Mouse (Mus musculus) urinary bladder, postnatal 36 days (tissue): ENCODE data around the gene Tmem14c.
"Not testable (repeated sequence)": the region's sequence is repeated elsewhere in the genome, so short reads cannot be mapped to it uniquely, and the experiment has no call there.

Source experiments
- DNase-seq, 2 experiments: peaks; one replicate each; pipeline ENCODE4 v3.0.0; 2022; ENCODE audit warnings: low spot score in 2 of 2, mixed read lengths in 1 of 2

Gene Tmem14c

DNA sequence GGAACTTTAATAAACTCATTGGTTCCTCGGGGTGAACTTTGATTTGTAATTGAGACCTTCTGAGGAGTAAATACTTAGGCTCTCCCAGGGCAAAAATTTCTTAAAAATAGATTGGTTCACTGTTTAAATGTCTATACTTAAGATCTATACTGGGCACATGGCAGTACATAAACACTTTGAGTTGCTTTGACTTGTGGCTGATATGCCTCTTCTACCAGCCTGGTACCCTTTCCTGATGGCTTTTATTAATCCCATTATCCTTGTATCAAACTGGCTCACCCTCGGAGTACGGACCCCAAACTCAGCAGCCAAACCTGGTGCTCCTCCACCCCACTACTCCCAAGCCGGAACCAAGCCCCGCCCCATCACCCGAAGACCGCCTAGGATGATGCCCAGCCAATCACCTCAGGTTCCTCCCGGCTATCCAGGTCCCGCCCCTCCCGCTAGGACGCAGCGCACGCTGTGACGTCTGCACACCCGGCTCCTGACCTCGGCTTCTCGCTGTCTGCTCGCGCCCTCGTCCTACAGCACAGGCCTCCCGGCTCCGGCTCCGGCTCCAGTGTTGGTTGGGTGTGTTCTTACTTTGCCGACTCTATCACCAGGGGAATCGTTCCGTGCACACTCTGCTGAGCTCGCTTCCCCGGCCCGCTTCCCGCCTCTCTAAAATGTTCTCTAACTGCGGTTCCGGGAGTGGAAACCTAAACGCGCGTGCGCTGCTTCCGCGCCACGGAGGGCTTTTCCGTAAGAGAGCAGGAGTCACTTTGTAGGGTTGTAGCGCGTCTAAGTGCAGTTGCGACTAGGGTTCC, at the start of gene Tmem14c:
Tmem14c (plus strand) TSS at position 464 of the 806 bp plus-strand sequence.
- DNase-seq, result peak; percentile 91 to 95

- DNase-seq, result no peak
Measured at GRCm38 (mm10) chr13:40967609-40968008, 48.5 kb upstream of the Tmem14c start.

DNA sequence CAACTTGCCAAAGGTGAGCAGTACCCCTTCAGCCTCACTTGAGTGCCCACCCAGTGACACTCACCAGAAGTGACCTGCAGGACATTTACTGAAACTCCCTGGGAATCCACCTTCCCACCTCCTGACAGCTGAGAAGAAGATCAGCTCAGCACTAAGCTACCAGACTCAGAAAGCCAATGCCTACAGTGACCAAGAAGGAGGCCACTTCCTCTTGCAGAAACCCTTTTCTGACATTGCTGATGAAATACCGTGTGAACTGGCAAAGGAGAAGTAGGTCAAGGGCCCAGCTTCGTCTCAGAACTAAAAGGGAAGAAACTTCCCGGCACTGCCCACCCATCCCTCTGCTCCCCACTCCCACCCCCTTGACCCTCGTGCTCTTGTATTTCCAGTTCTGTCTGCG, 47.5 kb upstream of the Tmem14c start:
- no peak for DNase-seq

GRCm38 (mm10) chr13:40969761-40970390, 46.2 kb upstream of the Tmem14c start:
- no peak for DNase-seq

DNA sequence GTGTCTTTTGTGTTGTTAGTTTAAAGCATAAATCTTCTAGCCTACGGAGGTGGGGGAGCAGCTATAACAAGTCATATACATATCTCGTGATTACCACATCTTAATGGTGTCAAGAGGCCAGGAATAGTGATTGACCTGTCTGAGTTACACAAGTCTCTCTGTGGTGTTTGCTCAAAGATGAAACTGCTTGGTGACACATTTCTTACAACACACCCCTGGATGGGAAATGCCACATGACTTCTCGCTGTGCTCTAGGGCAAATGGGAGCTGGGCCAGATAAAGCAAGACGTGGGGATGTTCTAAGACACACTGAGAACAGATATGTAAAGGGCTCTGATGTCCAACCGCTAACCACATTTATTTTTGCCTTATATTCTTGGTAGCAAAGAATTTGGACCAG, 44.8 kb upstream of the Tmem14c start:
- no peak for DNase-seq

DNA sequence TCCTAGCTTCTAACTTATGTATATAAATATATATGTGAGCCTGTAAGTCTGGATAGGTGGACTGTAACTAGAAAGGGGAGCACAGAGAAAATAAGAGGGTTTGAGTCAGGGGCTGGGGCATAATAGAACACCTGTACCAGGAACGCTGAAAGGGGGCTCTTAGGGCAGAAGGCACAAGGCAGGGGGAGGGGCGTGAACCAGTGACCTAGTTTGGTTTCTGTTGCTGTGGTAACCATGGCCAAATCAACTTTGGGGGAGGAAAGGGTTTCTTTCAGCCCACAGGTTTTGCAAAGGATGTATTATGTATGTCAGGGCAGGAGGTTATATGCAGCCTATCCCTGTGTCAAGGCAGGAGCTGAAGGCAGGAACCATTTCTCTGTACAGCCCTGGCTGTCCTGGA, 44.3 kb upstream of the Tmem14c start:
- DNase-seq, result no peak

GRCm38 (mm10) chr13:40972976-40973375, 43.1 kb upstream of the Tmem14c start:
- no peak for DNase-seq

DNA sequence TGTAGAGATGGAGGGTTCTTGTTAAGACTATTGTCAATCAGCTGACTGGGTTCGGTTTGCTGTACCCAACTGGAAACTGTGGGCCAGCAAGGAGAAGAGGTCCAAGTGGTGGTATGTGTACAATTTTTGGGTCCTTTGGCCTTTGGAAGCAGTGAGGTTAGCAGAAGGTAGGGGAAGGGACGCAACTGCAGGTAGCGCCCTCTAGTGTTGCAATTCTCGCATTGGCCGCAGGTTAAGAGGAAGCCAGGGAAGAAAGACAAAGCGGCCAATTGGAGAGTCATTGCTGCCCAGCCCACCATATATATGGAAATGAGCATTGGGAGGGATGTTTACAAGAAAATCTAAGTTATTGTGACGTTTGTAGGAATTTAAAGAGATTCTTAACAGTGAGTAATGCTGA, 38.5 kb upstream of the Tmem14c start:
- DNase-seq, result peak; percentile 29 to 47

DNA sequence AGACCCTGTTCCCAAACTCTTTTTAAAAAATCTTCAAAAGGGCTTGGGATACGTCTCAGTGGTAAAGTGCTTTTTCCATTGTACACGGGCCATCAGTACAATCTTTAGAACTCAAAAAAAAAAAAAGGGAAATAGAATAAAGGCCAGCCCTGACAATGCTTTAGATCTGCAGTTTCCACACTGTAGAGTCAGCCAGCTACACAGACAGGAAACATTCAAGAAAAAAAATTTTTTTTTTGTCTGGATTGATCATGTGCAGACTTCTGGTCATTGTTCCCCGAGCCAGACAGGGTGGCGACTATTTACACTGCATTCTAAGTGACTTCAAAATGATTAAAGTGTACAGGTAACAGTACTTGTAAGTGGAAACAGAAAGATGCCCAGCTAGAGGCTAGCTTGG, 37.4 kb upstream of the Tmem14c start:
- no peak for DNase-seq

DNA sequence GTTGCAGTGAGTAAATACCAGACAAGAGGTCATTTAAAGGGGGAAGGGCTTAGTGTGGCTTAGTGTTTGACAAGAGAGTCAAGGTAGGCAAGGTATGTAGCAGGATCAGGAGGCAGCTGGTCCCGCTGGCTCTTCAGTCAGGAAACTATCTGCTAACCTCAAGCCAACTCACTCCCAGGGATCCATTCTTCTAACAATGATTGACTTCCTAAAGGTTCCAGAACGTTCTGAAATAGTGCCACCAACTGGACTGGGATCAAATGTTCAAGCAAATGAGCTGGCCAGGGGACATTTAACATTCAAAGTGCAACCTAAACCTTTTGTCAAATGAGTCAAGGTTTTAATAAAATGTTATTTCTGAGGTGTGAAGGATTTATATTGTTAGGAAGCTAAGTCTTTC, 36.8 kb upstream of the Tmem14c start:
- DNase-seq, result no peak

- DNase-seq, result no peak
Measured at GRCm38 (mm10) chr13:40982759-40983158, 33.3 kb upstream of the Tmem14c start.

DNA sequence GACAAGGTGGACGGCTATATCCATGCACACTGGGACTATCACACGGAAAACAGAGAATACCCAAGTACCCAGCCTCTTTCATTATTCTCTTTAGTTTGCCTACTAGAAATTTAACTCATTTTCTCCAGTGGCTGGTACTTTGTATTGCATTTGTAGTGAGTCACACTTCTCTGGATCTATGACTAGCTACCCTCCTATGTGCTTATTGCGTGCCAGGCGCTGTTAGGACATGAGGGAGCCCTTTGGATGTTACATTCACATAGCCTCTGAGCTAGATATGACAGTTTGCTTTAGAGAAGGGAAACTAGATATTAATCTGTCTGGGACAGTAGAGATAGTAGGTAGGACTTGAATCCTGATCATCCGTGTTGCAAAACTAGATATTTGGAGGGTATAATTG, 30.0 kb upstream of the Tmem14c start:
- DNase-seq, result no peak

GRCm38 (mm10) chr13:40987608-40988303, 28.3 kb upstream of the Tmem14c start:
- DNase-seq, result not testable (repeated sequence)

DNA sequence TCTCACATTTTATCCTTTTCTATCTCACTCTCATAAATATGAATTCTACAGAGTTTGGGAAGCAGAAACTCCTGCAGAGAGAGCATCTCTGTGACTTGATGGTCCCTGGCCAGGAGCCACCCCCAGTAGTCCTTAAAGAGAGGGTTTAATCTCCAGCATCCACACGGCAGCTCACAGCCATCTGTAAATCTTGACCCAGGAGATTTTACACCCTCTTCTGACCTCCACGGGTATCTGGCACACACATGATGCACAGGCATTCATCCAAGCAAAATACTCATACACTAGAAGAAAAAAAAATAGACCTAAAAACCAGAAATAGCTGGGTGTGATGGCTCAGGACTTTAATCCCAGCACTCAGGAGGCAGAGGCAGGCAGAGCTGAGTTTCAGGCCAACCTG, 27.7 kb upstream of the Tmem14c start:
- DNase-seq, result no peak

DNA sequence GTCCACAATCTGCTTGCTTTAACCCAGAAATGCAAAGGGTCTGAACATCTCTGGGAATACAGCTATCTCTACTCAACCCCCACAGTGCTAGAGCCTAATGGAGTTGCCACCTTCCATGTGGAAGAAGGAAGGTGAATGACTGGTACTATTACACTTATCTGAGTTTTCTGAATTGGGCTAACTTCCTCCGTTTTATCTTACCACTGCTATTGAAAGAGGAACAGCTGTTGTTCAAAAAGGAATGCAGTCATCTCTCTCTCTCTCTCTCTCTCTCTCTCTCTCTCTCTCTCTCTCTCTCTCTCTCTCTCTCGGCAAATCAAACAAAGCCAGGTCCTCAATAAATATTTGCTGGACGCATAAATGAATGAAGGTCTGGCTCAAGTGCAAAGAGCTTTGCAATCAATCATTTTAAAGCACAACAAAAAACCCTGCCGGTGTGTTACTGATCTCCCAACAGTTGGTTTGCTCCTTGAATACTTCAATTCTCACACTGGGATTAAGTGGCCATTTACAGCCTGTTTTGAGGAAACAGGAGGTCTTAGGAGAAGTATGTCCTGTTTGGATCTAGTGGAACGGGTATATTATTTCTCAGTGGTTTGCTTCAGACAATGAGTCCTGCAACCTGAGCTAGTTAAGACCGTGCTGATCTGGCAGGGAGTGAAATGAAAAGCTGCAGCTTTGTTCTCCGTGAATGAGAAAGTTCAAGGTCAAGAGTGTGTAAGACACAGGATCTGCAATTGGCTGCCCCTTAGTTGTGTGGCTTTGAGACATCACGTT, 21.4 kb upstream of the Tmem14c start:
- no peak for DNase-seq

GRCm38 (mm10) chr13:40998537-40998936, 17.6 kb upstream of the Tmem14c start:
- DNase-seq, result not testable (repeated sequence)

- peak; percentile 15 to 42 for DNase-seq
Measured at GRCm38 (mm10) chr13:41000140-41000925, 15.8 kb upstream of the Tmem14c start.

DNA sequence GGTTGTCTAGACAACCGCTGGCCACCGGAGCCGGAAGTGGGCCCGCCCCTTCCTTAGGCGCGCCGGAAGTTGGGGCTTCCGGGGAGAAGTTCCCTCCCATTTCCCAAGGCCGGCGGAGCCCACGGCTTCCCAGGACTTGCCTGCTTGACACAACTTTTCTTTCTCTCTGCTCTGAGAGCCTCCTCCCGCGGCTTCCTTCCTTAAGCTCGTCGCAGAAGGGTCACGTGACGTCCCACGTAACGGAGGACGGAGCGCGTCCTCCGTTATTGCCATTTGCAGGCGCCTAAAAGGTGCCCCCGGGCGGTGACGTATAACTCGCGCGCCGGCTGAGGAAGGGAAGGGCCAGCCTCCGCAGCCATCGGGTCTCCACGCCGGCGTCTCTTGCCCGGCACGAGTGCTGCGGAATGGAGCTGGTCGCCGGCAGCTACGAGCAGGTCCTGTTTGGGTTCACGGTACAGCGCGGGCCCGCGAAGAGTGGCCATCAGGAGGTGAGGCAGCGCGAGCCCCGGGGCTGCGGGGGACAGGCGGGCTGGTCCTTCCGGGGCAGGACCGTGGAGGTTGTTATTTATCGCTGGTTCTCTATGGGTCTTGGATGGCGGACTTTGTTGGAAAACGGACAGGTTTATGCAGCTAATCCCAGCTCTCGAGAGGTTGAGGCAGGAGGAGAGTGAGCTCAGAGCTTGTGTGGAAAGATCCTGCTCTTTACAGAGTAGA, 15.0 kb upstream of the Tmem14c start, which contains the start of gene Pak1ip1:
Pak1ip1 (plus strand) TSS at position 98 of the 714 bp plus-strand sequence.
- DNase-seq, result peak; percentile 91

- DNase-seq, result no peak
Measured at GRCm38 (mm10) chr13:41002001-41002400, 14.1 kb upstream of the Tmem14c start.

DNA sequence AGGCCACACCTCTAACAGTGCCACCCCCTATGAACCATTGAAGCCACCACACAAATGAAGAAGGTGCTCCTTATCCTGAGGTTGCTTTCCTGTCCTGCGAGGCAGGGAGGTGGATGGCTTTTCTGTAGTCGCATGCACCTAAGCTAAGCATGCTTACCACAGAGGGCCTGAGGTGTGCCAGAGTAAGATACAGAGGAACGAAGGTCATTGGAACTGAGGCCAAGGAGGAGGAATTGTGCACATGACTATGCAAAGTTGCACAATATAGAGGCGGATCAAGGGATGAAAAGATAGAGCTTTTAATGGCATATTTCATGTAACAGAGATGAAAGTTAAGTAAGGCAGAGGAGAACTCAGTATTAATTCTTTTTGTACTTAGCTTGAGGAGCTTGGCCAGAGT, 9.8 kb upstream of the Tmem14c start:
- no peak for DNase-seq
